9 mouse cellular contexts compared by ENCODE assay signal in the genomic region with DNA sequence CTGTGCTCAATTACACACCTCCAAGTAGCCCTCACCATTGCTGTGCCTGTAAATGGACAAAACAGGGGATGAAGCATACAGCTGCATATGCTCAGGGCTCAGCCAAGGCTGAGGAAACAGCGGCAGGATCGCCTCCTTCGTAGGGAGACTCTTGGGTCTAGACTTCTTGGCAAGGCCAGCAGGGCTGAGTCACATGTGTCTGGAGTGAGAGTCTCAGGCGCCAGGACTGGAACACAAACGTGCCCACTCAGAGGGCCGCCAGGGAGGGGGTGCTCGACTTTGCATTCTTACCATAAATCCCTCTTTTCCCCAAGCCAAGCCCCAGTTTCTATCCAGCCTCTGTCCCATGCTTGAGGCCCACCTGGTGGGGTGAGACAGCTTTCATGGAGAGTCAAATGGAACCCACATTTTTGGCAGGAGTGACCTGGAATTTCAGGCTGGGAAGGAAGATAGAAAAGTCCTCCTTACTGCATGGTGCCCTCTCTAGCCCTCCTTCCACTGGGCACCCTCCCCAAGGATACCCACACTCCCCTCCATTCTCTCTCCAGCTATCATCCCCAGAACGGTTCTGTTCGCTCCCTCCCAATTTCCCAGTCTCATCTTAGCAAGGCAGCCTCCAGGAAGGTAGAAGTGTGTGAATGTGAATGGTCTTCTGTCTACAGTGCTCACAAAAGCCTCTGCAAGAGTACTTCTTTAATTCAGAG. TPM values are rescaled to one million over a fixed set of nuclear protein-coding genes. Genes with fewer than 3 reads are reported as not detected.
A peak's percentile ranks its signal among the peaks of the same experiment; 100 is the strongest.
DNase-seq lines count a peak whose midpoint lies in the region; ATAC-seq and TF ChIP-seq lines count a peak whose summit lies in the region.
"Had no signal": no experiment of that assay in that cellular context is flagged by ENCODE, and none has a peak within 500 bp of the region (broad histone marks: within the 10 kb centered on the region; RNA-seq: fewer than 3 reads in every experiment).

No protein-coding gene starts in this region.

- no peaks in the 10 kb centered on the region for H3K9me3 ChIP-seq in kidney, embryonic 15.5 days (replicated peaks)
- no peaks in the 10 kb centered on the region for H3K9me3 ChIP-seq in lung, embryonic 15.5 days
- H3K9me3 ChIP-seq in liver, postnatal 0 days (ENCODE audit: low read length) = no peaks in the 10 kb centered on the region

- no peak overlapping the region for H3K4me2 ChIP-seq in kidney, embryonic 15.5 days
- no peak overlapping the region for H3K4me2 ChIP-seq in lung, embryonic 15.5 days
- no peak overlapping the region for H3K4me2 ChIP-seq in liver, postnatal 0 days (ENCODE audit: low read depth, low read length)

- H3K9ac ChIP-seq in kidney, embryonic 15.5 days = no peak overlapping the region
- H3K9ac ChIP-seq in lung, embryonic 15.5 days = no peak overlapping the region
- H3K9ac ChIP-seq in liver, postnatal 0 days (replicated peaks) = no peak overlapping the region

- H3K4me1 ChIP-seq in kidney, embryonic 15.5 days = no peaks in the 10 kb centered on the region
- H3K4me1 ChIP-seq in lung, embryonic 15.5 days = peaks cover 34% of the 10 kb centered on the region
- H3K4me1 ChIP-seq in liver, postnatal 0 days (ENCODE audit: insufficient read depth) = no peaks in the 10 kb centered on the region

- H3K27ac ChIP-seq in kidney, embryonic 15.5 days = no peak overlapping the region
- H3K27ac ChIP-seq in lung, embryonic 15.5 days = peak overlapping the region; percentile 63
- H3K27ac ChIP-seq in liver, postnatal 0 days (ENCODE audit: low read depth) = no peak overlapping the region

- WGBS in kidney, embryonic 15.5 days = 59% methylated on average over 9 of the region's 9 CpGs
- WGBS in lung, embryonic 15.5 days = 41% methylated on average over 9 of the region's 9 CpGs
- WGBS in liver, postnatal 0 days (ENCODE audit: insufficient replicate concordance) = 74% methylated on average over 9 of the region's 9 CpGs

- H3K4me3 ChIP-seq in kidney, embryonic 15.5 days (replicated peaks) = no peak overlapping the region
- H3K4me3 ChIP-seq in lung, embryonic 15.5 days = no peak overlapping the region
- no peak overlapping the region for H3K4me3 ChIP-seq in liver, postnatal 0 days (ENCODE audit: low read depth, low read length)

- no peak for DNase-seq in kidney, adult 18-20 months
- DNase-seq in adrenal gland, postnatal 25 days = peak; percentile 39
- DNase-seq in gastrocnemius, postnatal 14 days = peak; percentile 62
- no peak for DNase-seq in thymus, adult 18-20 months
- DNase-seq in liver = no peak
- DNase-seq in liver, postnatal 0 days = no peak

- ATAC-seq in kidney, embryonic 15.5 days (replicated peaks; ENCODE audit: low FRiP score) = 0 out of 2 replicates have a peak, but pooled peaks have one; percentile 29
- peak; percentile 77 for ATAC-seq in lung, embryonic 15.5 days (ENCODE audit: borderline replicate concordance, extremely low read depth, low FRiP score, low TSS enrichment)
- ATAC-seq in liver, postnatal 0 days = no peak

- no peaks in the 10 kb centered on the region for H3K36me3 ChIP-seq in kidney, embryonic 15.5 days
- H3K36me3 ChIP-seq in lung, embryonic 15.5 days = no peaks in the 10 kb centered on the region
- H3K36me3 ChIP-seq in liver, postnatal 0 days (replicated peaks; ENCODE audit: insufficient read depth, low read length) = no peaks in the 10 kb centered on the region

- intact Hi-C loops in gastrocnemius, postnatal 14 days (cut with DNase I; ENCODE audit: low total_unique reads) = no loop called here

- no peak for TF ChIP-seq CTCF in liver, postnatal 0 days (IDR thresholded peaks at IDR 0.05; ENCODE audit: low read depth)

- 0 out of 2 replicates have a peak, but pooled peaks cover 17% of the 10 kb centered on the region for H3K27me3 ChIP-seq in kidney, embryonic 15.5 days
- no peaks in the 10 kb centered on the region for H3K27me3 ChIP-seq in lung, embryonic 15.5 days
- H3K27me3 ChIP-seq in liver, postnatal 0 days (ENCODE audit: insufficient read depth, low read length) = no peaks in the 10 kb centered on the region

- no peak for TF ChIP-seq EP300 in liver, postnatal 0 days (IDR thresholded peaks at IDR 0.05; ENCODE audit: low read depth)

RNA-seq across cellular contexts. Expression of gene Haus7, which starts 6.8 kb away (rescaled TPM):
- polyA plus RNA-seq in kidney, embryonic 15.5 days (2015; fragmentation: Nextera tagmentation; extraction: Ambion mirVana) = 66.0 and 71.5 TPM in 2 replicates
- total RNA-seq in adrenal gland, postnatal 25 days (2021) = 27.7 and 31.8 TPM in 2 replicates
- 10 to 100 TPM; 15.7 to 20.4 TPM for total RNA-seq in gastrocnemius, postnatal 14 days (2021)
- polyA plus RNA-seq in lung, embryonic 15.5 days (2015; fragmentation: Nextera tagmentation; extraction: Ambion mirVana) = 64.4 and 66.9 TPM in 2 replicates
- polyA plus RNA-seq in liver, postnatal 0 days (2015; fragmentation: Nextera tagmentation; extraction: Ambion mirVana) = 22.1 and 25.3 TPM in 2 replicates

RNA-seq across cellular contexts. Expression of gene Bgn, which starts 17.8 kb away (rescaled TPM):
- polyA plus RNA-seq in kidney, embryonic 15.5 days (2015; fragmentation: Nextera tagmentation; extraction: Ambion mirVana) = 90.8 and 96.4 TPM in 2 replicates
- total RNA-seq in adrenal gland, postnatal 25 days (2021) = 185 and 205 TPM in 2 replicates
- total RNA-seq in gastrocnemius, postnatal 14 days (2021) = 100 to 1,000 TPM; 213 to 236 TPM
- polyA plus RNA-seq in lung, embryonic 15.5 days (2015; fragmentation: Nextera tagmentation; extraction: Ambion mirVana) = 155 and 183 TPM in 2 replicates
- 17.4 and 18.3 TPM in 2 replicates for polyA plus RNA-seq in liver, postnatal 0 days (2015; fragmentation: Nextera tagmentation; extraction: Ambion mirVana)

RNA-seq across cellular contexts. Expression of gene Trex2, which starts 30.5 kb away (rescaled TPM):
- polyA plus RNA-seq in kidney, embryonic 15.5 days (2015; fragmentation: Nextera tagmentation; extraction: Ambion mirVana) = 0.26 TPM in 1 of 2 replicates, not detected in the other
- not detected in 2 replicates for total RNA-seq in adrenal gland, postnatal 25 days (2021)
- not detected for total RNA-seq in gastrocnemius, postnatal 14 days (2021)
- not detected in 2 replicates for polyA plus RNA-seq in lung, embryonic 15.5 days (2015; fragmentation: Nextera tagmentation; extraction: Ambion mirVana)
- not detected in 2 replicates for polyA plus RNA-seq in liver, postnatal 0 days (2015; fragmentation: Nextera tagmentation; extraction: Ambion mirVana)
- polyA plus RNA-seq: testis, adult 2 months had no signal

RNA-seq across cellular contexts. Expression of gene Atp2b3, which starts 37.3 kb away (rescaled TPM):
- polyA plus RNA-seq in kidney, embryonic 15.5 days (2015; fragmentation: Nextera tagmentation; extraction: Ambion mirVana) = 0.31 and 0.36 TPM in 2 replicates
- total RNA-seq in adrenal gland, postnatal 25 days (2021) = 38.1 and 43.3 TPM in 2 replicates
- 1 to 10 TPM; 8.2 to 8.7 TPM for total RNA-seq in gastrocnemius, postnatal 14 days (2021)
- 0.09 and 0.13 TPM in 2 replicates for polyA plus RNA-seq in lung, embryonic 15.5 days (2015; fragmentation: Nextera tagmentation; extraction: Ambion mirVana)
- polyA plus RNA-seq in liver, postnatal 0 days (2015; fragmentation: Nextera tagmentation; extraction: Ambion mirVana) = not detected in 2 replicates

RNA-seq across cellular contexts. Expression of gene Zfp92, which starts 54.7 kb away (rescaled TPM):
- 0.06 TPM in 1 of 2 replicates, not detected in the other for polyA plus RNA-seq in kidney, embryonic 15.5 days (2015; fragmentation: Nextera tagmentation; extraction: Ambion mirVana)
- total RNA-seq in adrenal gland, postnatal 25 days (2021) = 0.19 and 0.24 TPM in 2 replicates
- total RNA-seq in gastrocnemius, postnatal 14 days (2021) = under 1 TPM; 0.04 TPM
- 0.09 and 0.19 TPM in 2 replicates for polyA plus RNA-seq in lung, embryonic 15.5 days (2015; fragmentation: Nextera tagmentation; extraction: Ambion mirVana)
- not detected in 2 replicates for polyA plus RNA-seq in liver, postnatal 0 days (2015; fragmentation: Nextera tagmentation; extraction: Ambion mirVana)

Comparison
In these comparisons a context has a peak if more than half of its experiments do, and no peak if none do; other contexts are left out.
1. DNase-seq: peak in adrenal gland, postnatal 25 days (single experiment) and gastrocnemius, postnatal 14 days (single experiment); none in kidney, adult 18-20 months (single experiment), thymus, adult 18-20 months (0 of 2), liver (single experiment) and liver, postnatal 0 days (single experiment).